Mouse (Mus musculus): ENCODE results near the gene Jhy. TPM values are rescaled to one million over a fixed set of nuclear protein-coding genes. Genes with fewer than 3 reads are reported as not detected.

Gene Jhy
- total and polyA plus RNA-seq, 3 experiments = not detected

DNA sequence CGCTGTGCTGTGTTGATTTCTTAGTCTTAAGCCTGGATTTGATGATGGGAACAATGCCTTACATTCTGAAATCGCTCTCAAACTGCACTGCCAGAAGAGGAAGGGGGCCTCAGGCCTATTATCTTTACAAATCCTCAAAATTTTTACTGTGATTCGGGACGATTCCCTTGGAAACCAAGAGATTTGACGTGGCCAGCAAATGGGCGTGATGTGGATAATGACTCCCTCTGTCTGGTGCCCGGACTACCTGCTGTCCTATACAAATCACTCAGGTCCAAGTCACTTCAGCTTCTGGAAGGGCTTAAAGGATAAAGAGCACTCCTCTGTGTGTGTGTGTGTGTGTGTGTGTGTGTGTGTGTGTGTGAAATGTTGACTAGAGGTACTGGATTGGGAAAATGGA, 55.0 kb downstream of the Jhy start:
- no peak for TF ChIP-seq GATA1 (IDR thresholded peaks at IDR 0.05; ENCODE audit: low read depth, low read length)
- TF ChIP-seq NRF1 (IDR thresholded peaks at IDR 0.05; ENCODE audit: insufficient read depth, low read depth, low read length, poor library complexity, severe bottlenecking) = no peak
- TF ChIP-seq GABPA (IDR thresholded peaks at IDR 0.05; ENCODE audit: low read depth, low read length) = no peak
- TF ChIP-seq UBTF (IDR thresholded peaks at IDR 0.05; ENCODE audit: borderline replicate concordance, insufficient read depth, low read depth, low read length) = no peak
- no peak for TF ChIP-seq RCOR1 (IDR thresholded peaks at IDR 0.05; ENCODE audit: low read depth, low read length)
- no peak for TF ChIP-seq MAFK (IDR thresholded peaks at IDR 0.05; ENCODE audit: borderline replicate concordance, low read depth, low read length)
- no peak for TF ChIP-seq BHLHE40 (IDR thresholded peaks at IDR 0.05; ENCODE audit: borderline replicate concordance, low read depth, low read length)
- TF ChIP-seq MEF2A (IDR thresholded peaks at IDR 0.05; ENCODE audit: extremely low read depth, insufficient replicate concordance, low read depth, low read length, poor library complexity, severe bottlenecking) = no peak
- TF ChIP-seq POLR2A (IDR thresholded peaks at IDR 0.05; ENCODE audit: control insufficient read depth in 1 of 2, insufficient read depth in 1 of 2, low read depth in 1 of 2, low read length in 2 of 2, poor library complexity in 1 of 2) = no peak
- TF ChIP-seq POLR2AphosphoS2 (IDR thresholded peaks at IDR 0.05; ENCODE audit: low read length) = no peak
- TF ChIP-seq ZMIZ1 (IDR thresholded peaks at IDR 0.05; ENCODE audit: low read depth, low read length) = no peak
- no peak for TF ChIP-seq NELFE (IDR thresholded peaks at IDR 0.05; ENCODE audit: low read depth, low read length)
- TF ChIP-seq USF1 (IDR thresholded peaks at IDR 0.05; ENCODE audit: low read depth, low read length) = no peak
- TF ChIP-seq RAD21 (IDR thresholded peaks at IDR 0.05; ENCODE audit: low read depth, low read length) = no peak
- no peak overlapping the region for H3K27ac ChIP-seq (ENCODE audit: control insufficient read depth, low read depth, low read length)
- no peaks in the 10 kb centered on the region for H3K9me3 ChIP-seq (replicated peaks; ENCODE audit: insufficient read depth, low read length)
- H3K36me3 ChIP-seq (ENCODE audit: control insufficient read depth in 1 of 2, insufficient read depth in 2 of 2, low read length in 2 of 2) = no peaks in the 10 kb centered on the region
- no peak overlapping the region for H3K4me3 ChIP-seq (ENCODE audit: control insufficient read depth in 1 of 2, insufficient read depth in 1 of 2, low read depth in 2 of 2, low read length in 2 of 2)
- no peaks in the 10 kb centered on the region for H3K79me2 ChIP-seq (ENCODE audit: control insufficient read depth, insufficient read depth, low read length, poor library complexity)
- no peak overlapping the region for H3K9ac ChIP-seq (ENCODE audit: control insufficient read depth, low read depth, low read length, poor library complexity, severe bottlenecking)
- DNase-seq (ENCODE audit: low read depth, low spot score) = no peak
- H3K4me1 ChIP-seq (ENCODE audit: control insufficient read depth in 1 of 2, insufficient read depth in 2 of 2, low read length in 2 of 2) = no peaks in the 10 kb centered on the region
- H3K27me3 ChIP-seq (ENCODE audit: control insufficient read depth in 1 of 2, insufficient read depth in 2 of 2, low read length in 2 of 2) = no peaks in the 10 kb centered on the region; a peak in 2 of 4 replicates

DNA sequence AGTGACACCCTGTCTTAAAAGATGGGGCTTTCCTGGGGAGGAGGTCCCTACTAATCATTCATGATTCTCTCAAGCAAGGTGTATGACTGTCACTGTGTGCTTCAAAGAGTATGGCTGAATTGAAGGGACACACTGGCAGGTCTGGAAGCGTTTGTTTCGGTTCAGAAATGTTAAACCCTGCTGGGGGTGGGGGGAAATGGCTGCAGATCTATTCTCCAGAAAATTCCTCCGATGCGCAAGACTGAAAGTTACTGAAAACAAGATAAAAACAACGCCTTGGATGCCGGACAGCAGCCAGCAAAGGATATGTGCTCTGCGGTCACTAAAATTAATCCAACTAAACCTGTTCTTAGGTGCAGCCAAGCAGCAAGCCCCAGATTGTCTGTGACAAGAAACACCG, 55.5 kb downstream of the Jhy start:
- no peak overlapping the region for H3K4me3 ChIP-seq (ENCODE audit: control insufficient read depth in 1 of 2, insufficient read depth in 1 of 2, low read depth in 2 of 2, low read length in 2 of 2)
- H3K27ac ChIP-seq (ENCODE audit: control insufficient read depth, low read depth, low read length) = no peak overlapping the region
- TF ChIP-seq RAD21 (IDR thresholded peaks at IDR 0.05; ENCODE audit: low read depth, low read length) (no peak), NELFE (IDR thresholded peaks at IDR 0.05; ENCODE audit: low read depth, low read length) (no peak), ZNF384 (IDR thresholded peaks at IDR 0.05; ENCODE audit: low read depth, low read length) (no peak), ELF1 (IDR thresholded peaks at IDR 0.05; ENCODE audit: low read depth, low read length) (no peak), E2F4 (IDR thresholded peaks at IDR 0.05; ENCODE audit: borderline replicate concordance, low read depth, low read length) (no peak), JUND (IDR thresholded peaks at IDR 0.05; ENCODE audit: low read depth, low read length) (no peak), GATA1 (IDR thresholded peaks at IDR 0.05; ENCODE audit: low read depth, low read length) (no peak), SIN3A (IDR thresholded peaks at IDR 0.05; ENCODE audit: low read length) (no peak), GABPA (IDR thresholded peaks at IDR 0.05; ENCODE audit: low read depth, low read length) (no peak), ZMIZ1 (IDR thresholded peaks at IDR 0.05; ENCODE audit: low read depth, low read length) (no peak), TAL1 (IDR thresholded peaks at IDR 0.05; ENCODE audit: low read length) (no peak), MYC (IDR thresholded peaks at IDR 0.05; ENCODE audit: low read depth, low read length) (no peak), SMC3 (IDR thresholded peaks at IDR 0.05; ENCODE audit: low read depth, low read length) (no peak), MEF2A (IDR thresholded peaks at IDR 0.05; ENCODE audit: extremely low read depth, insufficient replicate concordance, low read depth, low read length, poor library complexity, severe bottlenecking) (no peak), MAX (IDR thresholded peaks at IDR 0.05; ENCODE audit: low read length) (no peak), POLR2A (IDR thresholded peaks at IDR 0.05; ENCODE audit: control insufficient read depth in 1 of 2, insufficient read depth in 1 of 2, low read depth in 1 of 2, low read length in 2 of 2, poor library complexity in 1 of 2) (no peak), POLR2AphosphoS5 (IDR thresholded peaks at IDR 0.05; ENCODE audit: borderline replicate concordance, low read depth, low read length) (no peak), ZKSCAN1 (IDR thresholded peaks at IDR 0.05; ENCODE audit: low read depth, low read length) (no peak)
- H3K4me1 ChIP-seq (ENCODE audit: control insufficient read depth in 1 of 2, insufficient read depth in 2 of 2, low read length in 2 of 2) = no peaks in the 10 kb centered on the region
- no peaks in the 10 kb centered on the region; a peak in 2 of 4 replicates for H3K27me3 ChIP-seq (ENCODE audit: control insufficient read depth in 1 of 2, insufficient read depth in 2 of 2, low read length in 2 of 2)
- no peak overlapping the region for H3K9ac ChIP-seq (ENCODE audit: control insufficient read depth, low read depth, low read length, poor library complexity, severe bottlenecking)
- no peaks in the 10 kb centered on the region for H3K36me3 ChIP-seq (ENCODE audit: control insufficient read depth in 1 of 2, insufficient read depth in 2 of 2, low read length in 2 of 2)
- no peaks in the 10 kb centered on the region for H3K9me3 ChIP-seq (replicated peaks; ENCODE audit: insufficient read depth, low read length)
- no peak for DNase-seq (ENCODE audit: low read depth, low spot score)
- H3K79me2 ChIP-seq (ENCODE audit: control insufficient read depth, insufficient read depth, low read length, poor library complexity) = no peaks in the 10 kb centered on the region

Measured in MEL (cell line).